Mouse (Mus musculus): ENCODE results near the gene Fem1a.
"Not testable (repeated sequence)": the region's sequence is repeated elsewhere in the genome, so short reads cannot be mapped to it uniquely, and the experiment has no call there.

Fem1a gene

DNA sequence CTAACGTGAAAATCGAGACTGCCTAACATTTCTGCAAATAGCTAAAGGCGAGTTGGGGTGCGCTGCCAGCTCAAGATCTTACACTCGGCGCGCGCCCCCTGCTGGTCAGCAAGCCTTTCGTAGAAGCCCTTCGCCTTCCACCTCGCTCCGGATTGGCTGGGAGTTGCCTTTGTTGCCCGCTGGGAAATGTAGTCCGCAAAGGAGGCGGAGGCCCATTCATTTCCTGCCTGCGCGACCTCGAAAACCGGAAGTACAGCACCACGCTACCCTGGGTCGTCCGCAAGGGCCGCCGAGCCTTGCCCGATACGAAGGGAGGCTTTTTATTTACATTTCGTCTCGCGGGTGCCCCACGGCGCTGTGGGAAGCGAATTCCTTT lies 759 bp upstream of the Fem1a start:
- peak; percentile 94 for DNase-seq (ENCODE audit: low spot score)

DNA sequence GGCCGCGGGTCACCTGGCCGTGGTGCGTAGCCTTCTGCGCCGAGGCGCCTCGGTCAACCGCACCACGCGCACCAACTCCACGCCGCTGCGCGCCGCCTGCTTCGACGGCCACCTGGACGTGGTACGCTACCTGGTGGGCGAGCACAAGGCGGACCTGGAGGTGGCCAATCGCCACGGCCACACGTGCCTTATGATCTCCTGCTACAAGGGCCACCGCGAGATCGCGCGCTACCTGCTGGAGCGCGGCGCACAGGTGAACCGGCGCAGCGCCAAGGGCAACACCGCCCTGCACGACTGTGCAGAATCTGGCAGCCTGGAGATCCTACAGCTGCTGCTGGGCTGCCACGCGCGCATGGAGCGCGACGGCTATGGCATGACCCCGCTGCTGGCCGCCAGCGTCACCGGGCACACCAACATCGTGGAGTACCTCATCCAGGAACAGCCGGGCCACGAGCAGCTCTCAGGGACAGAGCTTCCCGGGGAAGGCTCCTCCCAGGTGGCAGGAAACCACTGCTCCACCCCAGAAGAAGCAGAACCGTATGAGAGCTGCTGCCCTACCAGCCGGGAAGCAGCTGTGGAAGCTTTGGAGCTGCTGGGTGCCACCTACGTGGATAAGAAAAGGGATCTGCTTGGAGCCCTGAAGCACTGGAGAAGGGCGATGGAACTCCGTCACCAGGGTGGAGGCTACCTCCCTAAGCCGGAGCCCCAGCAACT lies 728 bp downstream of the Fem1a start:
- no peak for DNase-seq (ENCODE audit: low spot score)

DNA sequence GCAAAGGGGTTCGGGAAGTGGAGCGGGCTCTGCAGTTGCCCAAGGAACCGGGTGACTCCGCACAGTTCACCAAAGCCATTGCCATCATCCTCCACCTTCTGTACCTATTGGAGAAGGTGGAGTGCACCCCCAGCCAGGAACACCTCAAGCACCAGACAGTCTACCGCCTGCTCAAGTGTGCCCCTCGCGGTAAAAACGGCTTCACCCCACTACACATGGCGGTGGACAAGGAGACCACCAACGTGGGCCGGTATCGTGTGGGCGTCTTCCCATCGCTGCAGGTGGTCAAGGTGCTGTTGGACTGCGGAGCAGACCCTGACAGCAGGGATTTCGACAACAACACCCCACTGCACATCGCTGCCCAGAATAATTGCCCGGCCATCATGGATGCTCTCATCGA lies 1.7 kb downstream of the Fem1a start:
- DNase-seq (ENCODE audit: low spot score) = not testable (repeated sequence)

DNA sequence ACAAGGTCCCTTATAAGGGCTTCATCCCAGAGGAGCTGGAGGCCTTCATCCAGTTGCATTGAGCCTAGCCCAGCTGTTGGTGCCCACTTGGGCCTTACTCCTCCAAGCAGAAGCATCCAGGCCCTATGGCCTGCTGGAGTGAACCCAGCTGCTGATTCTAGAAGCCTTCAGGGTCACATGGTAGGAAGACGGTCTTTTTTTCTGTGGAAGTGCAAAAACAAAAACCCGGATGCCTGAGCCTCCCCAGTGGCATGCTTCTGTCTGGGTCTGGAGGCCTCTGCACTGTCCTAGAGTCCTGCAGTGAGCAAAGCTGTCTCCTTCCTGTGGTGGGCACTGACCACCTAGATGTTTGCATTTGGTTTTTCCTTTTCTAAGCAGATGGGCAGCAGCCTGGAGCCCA lies 2.2 kb downstream of the Fem1a start:
- DNase-seq (ENCODE audit: low spot score) = not testable (repeated sequence)

DNA sequence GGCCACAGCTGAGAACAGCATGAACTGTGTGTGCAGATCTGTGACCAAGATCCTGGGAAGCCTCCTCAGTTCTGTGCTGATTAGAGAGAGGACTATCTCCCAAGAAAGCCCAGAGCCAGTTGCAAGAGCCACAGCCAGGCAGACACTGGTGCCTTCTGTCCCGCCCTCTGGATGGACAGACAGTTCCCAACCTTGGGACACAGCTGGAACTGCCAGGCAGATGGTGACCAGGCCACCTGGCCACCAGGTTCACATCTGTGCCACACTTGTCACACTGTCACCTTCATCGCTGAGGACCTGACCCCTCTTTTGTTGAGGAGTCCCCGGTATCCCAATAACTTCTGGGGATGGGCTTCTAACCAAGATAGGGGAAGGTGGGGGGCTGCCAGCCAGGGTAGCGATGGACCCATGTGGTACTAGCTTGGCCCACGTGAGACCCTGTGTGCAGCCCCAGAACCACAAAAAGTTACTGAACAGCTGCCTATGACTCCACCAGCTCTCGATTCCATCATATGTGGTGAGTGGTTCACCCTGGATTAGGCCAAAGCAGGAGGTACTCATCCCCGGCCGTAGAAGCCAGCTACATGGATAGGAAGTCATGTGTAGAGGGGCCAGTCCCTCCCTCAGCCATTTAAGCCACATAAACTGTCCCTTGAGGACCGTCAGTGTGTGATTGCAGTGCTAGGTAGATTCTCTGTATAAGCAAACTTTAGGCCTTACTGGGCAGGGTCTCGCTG lies 2.9 kb downstream of the Fem1a start:
- DNase-seq (ENCODE audit: low spot score) = no peak

DNA sequence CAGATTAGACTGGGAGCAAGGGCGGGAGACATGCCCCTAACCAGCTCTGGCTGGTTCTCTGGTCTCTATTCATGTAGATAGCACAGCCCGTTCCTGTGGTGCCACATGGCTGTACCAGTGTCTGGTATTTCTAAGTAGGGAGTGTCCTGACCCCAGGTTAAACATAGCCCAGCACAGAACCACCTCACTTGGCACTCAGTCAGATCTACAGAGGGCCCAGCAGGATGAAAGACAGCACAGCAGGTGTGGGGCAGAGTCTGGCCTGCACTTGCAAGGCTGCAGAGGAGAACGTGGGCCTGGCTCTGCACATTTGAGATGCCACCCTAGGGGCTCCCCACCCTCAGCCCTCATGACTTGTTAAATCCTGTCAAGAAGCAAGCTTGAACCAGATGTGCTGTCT lies 4.6 kb downstream of the Fem1a start:
- DNase-seq (ENCODE audit: low spot score) = no peak

DNA sequence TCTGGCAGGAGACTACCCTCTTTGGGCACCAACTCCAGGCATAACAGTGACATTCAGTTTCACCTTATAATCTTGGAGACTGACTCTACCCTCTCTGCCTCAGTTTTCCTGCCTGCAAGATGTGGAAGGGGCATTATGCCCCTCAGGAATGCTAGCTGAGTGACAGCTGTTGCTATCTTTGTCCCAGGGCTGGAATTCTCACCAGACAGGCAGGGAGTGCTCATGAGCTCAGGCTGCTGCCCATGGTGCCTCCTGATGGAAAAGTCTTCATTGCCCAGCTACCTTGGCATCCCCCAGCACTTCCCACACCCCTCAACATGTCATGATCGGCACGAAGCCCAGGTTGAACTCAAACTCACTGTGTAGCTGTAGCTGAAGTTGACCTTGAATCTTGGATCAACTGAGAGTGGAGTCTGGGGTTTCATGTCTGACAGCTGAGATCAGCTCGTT lies 6.1 kb downstream of the Fem1a start:
- DNase-seq (ENCODE audit: low spot score) = no peak

DNA sequence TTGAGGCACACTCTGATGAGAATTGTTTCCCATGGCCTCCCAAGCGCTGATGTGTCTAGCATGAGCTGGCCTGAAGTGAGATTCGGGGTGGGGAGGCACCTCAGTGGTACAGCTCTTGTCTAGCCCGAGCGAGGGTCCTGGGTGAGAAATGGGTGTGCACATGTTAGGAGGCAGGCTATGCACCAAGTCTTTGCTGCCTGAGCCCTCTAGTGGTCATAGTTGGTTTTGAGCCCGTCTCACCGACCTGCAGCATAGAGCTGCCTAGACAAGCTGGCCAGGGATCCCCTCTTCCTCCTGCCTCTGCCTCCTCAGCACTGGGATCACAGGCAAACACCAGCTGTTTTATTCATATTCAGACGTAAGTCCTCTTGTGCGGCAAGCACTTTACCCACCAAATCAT lies 7.4 kb downstream of the Fem1a start:
- peak; percentile 60 for DNase-seq (ENCODE audit: low spot score)

DNA sequence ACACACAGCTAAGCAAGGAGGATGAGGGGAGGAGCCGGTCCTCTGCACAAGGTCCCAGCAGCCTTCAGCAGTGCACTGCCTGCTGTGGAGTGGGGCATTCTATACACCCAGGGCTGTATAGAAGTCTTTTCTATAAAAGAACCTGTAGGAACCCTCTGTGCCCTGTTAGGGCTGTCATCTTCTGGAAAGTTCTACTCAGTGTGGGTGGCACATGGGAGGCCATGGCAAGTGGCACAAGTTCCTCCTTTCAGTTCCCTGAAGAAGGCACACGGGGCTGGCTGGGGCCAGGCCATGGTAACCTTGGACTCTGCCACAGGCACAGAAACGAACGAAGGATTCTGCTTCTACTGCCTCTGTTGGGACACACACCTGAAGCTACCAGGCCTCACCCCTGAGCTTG lies 8.4 kb downstream of the Fem1a start:
- DNase-seq (ENCODE audit: low spot score) = no peak

DNA sequence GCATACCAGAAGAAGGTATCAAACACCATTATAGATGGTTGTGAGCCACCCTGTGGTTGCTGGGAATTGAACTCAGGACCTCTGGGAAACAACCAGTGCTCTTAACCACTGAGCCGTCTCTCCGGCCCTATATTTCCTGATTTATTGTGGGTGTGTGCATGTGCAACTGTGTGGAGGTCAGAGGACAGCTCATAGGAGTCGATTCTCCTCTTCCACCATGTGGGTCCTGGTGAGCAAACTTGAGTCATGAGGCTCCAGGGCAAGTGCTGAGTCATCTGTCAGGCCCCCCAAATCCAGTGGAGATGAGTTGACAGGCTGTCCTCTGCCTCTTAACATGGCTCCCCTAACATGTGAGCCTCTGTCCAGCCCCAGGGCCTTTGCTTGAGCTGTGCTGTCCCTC lies 9.3 kb downstream of the Fem1a start:
- DNase-seq (ENCODE audit: low spot score) = no peak

DNA sequence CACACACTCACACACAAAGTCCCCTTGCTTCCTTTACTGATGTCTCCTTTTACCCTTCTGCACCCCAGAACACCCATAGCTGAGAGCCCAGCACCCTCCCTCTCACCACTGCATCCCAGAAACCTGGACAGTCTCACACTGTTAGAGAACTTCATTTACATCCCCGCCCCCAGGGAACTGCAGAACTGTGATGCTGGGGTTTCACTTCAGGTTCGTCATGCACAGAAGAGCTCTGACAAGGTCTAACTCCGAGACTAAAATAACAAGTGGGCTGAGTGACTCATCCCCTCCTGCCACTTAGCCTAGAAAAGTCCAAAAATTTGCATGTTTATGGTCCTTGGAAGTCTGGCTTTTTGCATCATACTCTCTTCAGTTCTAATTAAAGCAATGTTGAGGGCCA lies 9.7 kb downstream of the Fem1a start:
- peak; percentile 52 for DNase-seq (ENCODE audit: low spot score)

DNA sequence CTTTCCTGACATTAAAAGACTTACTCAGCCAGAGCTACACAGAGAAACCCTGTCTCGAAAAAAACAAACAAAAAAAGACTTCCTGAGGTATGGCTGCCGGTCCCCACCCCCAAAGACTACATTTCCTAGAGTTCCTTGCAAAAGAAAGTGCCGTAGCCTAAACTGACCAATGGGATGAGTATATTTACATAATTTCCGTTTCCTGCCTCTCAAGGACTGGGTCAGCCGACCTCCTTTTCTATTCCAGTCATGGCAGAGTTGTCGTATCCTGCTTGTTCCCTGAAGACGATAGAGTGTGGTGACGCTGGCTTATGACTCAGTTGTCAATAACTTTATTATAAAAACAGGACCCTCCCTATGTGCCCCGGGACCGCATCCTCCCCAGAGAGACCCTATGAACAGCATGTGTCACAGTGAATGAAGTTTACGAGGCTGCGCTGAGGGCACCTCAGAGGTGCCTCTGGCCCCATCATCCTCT lies 12.6 kb downstream of the Fem1a start:
- no peak for DNase-seq (ENCODE audit: low spot score)

DNA sequence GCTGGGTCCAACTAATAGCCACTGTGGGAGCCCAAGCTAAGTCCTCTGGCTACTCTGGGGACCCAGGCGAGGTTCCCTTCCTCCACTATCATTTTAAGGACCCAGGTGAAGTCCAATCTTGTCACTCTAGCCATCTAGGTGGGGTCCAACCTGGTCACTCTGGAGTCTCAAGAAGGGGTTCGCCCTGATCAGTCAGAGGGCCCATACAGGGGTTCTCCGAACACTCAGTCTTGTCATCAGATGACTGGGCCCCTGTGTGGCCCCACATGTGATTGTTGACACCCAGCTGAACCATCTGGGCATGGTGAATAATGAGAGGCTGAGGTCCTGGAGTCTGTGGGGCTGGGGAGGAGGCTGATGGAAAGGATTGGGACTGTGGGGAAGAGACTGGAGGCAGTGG lies 13.1 kb downstream of the Fem1a start:
- DNase-seq (ENCODE audit: low spot score) = no peak

DNA sequence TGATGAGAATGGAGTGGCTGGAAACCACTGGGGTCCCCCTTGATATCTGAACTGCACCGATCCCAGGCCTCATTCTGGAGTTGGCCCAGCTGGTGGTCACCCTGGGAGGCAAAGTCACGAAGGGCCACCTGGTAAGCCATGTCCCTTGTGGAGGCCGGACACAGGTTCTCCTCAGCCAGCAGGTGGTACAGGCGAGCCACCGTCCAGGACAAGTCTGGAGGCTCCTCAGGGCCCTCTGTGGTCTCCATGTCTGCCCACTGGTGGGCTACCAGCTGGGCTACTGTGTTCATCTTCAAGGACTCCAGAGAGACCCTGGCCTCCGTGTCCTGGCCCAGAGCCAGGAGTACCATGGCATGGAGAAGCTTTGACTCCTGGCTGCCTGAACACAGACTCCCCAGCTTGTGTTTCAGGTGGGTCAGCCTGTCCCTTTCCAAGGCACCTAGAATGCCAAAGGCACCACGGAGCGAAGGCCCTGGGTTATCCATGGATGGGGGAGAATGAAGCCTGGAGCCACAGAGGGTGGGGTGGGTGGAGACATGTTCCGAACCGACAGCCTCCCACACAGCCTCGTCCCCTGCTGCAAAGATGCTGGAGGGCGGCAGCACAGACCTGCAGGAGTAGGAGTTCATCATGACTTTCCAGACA lies 15.1 kb downstream of the Fem1a start:
- DNase-seq (ENCODE audit: low spot score) = no peak

DNA sequence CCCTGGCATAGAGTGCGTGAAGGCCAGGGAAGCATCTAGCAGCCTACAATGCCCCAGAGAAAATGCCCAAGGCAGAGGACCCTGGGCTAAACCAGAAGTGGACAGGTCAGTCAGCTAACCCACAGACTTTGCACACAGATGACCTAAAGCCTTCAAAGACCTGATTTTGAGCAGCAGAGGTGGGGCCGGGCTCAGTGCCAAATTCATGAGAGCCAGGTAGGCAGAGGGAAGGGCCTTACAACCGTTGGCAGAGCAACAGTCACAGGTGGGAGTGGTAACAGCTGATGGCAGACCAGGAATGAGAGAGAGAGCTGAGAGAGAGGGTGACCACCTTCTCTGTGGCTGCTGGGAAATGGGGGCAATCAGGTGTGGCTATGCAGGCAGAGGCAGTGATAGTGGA lies 16.0 kb downstream of the Fem1a start:
- DNase-seq (ENCODE audit: low spot score) = no peak

DNA sequence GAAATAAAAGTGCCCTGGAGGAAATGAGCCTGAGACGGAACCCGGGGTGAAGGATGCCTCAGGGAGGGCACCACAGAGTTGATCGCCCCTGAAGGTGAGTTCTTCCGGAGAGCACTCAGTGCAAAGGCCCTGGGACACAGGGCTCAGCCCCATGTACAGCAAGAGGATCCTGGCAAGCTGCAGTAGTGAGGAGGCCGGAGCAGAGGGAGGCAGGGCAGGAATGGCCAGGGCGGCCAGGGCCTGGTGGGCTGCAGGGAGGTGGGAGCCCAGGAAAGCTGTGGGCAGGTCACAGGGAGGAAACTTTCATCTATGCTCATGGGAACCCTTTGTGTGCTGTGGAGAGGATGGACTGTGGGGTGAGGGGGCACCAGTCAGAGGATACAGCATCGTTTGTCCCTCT lies 16.9 kb downstream of the Fem1a start:
- no peak for DNase-seq (ENCODE audit: low spot score)

DNA sequence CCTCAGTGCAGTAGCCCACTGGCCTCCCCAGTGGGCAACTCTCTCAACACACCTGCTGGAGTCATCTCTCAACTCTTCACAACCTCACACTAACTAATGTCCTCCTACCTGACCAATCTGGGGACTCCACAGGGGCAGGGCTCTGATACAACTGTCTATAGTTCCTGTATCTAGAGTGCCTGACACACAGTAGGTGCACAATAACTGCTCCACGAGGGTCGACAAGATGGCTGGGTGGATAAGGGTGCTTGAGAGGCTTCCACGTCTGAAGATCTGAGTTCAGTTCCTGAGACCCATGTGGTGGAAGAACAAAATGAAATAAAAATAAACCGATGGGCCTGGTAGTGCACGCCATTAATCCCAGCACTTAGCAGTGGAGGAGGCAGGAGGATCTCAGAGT lies 17.4 kb downstream of the Fem1a start:
- no peak for DNase-seq (ENCODE audit: low spot score)

DNA sequence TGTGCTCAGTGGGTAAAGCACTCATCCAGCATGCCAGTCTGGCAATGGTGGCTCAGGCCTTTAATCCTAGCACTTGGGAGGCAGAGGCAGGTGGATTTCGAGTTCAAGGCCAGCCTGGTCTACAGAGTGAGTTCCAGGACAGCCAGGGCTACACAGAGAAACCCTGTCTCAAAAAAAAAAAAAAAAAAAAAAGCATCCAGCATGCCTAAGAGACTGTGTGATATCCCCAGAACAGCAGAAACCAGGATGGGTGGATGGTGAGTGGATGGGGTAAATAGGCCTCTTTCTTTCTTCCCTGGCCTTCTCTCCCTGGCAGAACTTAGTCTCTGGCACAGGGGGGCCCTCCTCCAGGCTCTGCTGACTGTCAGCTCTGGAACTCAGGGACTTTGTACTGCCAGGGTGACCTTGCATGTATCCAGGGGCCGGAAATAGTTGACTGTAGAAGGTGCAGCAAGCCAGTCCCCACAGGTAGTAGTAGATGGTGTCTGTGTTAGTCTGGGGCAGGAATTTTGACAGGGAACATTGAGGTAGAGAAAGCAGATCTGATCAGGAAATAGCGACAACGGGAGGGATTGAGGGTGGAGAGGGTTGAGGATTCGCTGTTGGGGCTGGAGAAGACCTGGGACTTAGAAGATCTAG lies 19.4 kb downstream of the Fem1a start:
- no peak for DNase-seq (ENCODE audit: low spot score)

DNA sequence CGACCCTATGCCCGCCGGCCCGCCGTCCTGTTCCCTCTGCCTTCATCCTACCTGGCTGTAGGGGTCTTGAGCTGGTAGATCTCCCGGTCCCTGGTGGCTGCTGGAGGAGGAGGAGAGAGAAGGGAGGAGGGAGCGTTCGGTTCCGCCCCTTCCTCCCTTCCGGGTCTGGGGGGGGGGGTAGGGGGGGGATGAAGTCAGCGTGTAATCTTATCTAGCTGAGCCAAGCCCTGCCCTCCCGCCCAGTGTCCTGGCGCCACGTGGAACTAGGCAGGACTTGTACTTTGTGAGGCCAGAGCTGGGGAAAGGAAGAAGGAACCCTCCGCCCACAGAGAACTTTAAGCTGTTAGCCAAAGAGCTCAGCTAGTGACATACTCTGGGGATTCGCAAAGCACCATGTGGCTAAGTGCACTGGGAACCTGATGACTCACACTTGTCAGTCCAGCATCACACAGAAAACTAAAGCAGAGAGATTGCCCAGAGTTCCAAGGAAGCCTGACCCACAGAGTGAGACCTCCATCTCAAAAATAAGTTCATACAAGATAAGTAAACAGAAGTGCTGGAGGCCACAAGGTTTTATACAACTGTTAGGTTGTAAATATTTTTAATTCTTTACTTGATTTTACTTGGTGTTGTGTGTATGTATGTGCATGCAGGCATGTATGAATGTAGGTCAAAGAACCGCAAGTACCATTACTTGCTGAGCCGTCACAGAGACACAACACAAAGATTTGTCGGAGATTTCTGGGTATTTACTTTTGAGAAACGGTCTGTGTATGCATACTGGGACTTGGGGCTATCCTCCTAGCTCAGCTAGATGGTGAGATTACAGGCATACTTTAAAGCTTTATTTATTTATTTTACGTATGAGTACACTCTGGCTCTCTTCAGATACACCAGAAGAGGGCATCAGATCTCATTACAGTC lies 20.3 kb downstream of the Fem1a start, which contains the start of gene Ticam1:
TSS of gene Ticam1 (minus strand) at position 144 of the 924 bp plus-strand sequence.
- DNase-seq (ENCODE audit: low spot score) = peak; percentile 73

DNA sequence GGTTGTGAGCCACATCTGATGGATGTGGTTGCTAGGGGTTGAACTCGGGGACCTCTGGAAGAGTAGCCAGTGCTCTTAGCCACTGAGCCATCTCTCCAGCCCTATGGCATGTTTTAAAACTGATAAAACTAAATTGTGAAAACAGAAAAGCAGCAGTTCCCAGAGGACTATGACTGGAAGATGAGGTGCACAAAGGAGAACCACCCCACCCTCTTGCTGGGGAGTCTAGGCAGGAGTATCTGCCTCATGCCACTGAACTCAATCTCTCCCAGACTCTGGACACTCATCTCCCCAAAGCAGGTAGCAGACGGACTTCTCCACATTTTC lies 20.9 kb downstream of the Fem1a start:
- no peak for DNase-seq (ENCODE audit: low spot score)

DNA sequence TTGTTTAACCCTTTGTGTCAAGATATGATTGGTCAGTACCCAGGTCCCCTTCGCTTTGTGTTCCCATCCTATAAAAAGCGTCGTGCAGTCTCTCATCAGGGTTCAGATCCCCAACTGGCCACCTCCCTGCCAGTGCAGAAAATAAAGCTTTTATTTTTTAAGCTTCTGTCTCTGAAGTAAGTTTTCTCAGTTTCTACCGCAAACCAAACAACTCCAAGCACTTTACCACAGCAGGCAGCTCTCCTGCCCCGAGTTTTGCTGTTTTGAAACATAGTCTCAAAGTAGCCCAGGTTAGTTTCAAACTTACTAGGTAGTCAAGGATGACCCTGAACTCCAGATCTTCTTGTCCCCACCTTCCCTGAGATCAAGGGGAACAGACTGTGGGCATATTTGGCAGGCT lies 21.7 kb downstream of the Fem1a start:
- DNase-seq (ENCODE audit: low spot score) = no peak

All from spleen, adult 12 weeks (tissue).